In genomic region chr4:39695236-39695635, GRCm38 (mm10) we compare ENCODE assay signal across 27 mouse cellular contexts.
"Had no signal": no experiment of that assay in that cellular context is flagged by ENCODE, and none has a peak within 500 bp of the region (broad histone marks: within the 10 kb centered on the region; RNA-seq: fewer than 3 reads in every experiment).

No protein-coding gene starts in this region.

- H3K9ac ChIP-seq: heart, embryonic 12.5 days; hindbrain, embryonic 12.5 days; hindbrain, embryonic 14.5 days; intestine, embryonic 15.5 days; kidney, embryonic 15.5 days; limb, embryonic 12.5 days had no signal

- H3K36me3 ChIP-seq: heart, embryonic 10.5 days; heart, embryonic 12.5 days; hindbrain, embryonic 10.5 days; hindbrain, embryonic 12.5 days; intestine, embryonic 15.5 days; kidney, embryonic 15.5 days; limb, embryonic 10.5 days; limb, embryonic 12.5 days had no signal

- H3K4me3 ChIP-seq: gastrocnemius, adult 2 months; heart, embryonic 10.5 days; heart, embryonic 12.5 days; hindbrain, embryonic 10.5 days; hindbrain, embryonic 12.5 days; intestine, embryonic 15.5 days; kidney, embryonic 15.5 days; layer of hippocampus, adult 2 months; left cerebral cortex, adult 2 months; limb, embryonic 10.5 days; limb, embryonic 12.5 days had no signal

- H3K4me2 ChIP-seq: heart, embryonic 12.5 days; hindbrain, embryonic 12.5 days; hindbrain, embryonic 14.5 days; intestine, embryonic 15.5 days; kidney, embryonic 15.5 days; limb, embryonic 12.5 days; liver, embryonic 11.5 days had no signal

- H3K27ac ChIP-seq: gastrocnemius, adult 2 months; heart, embryonic 10.5 days; hindbrain, embryonic 10.5 days; hindbrain, embryonic 12.5 days; hindbrain, embryonic 14.5 days; intestine, embryonic 15.5 days; kidney, embryonic 15.5 days; kidney, postnatal 0 days; layer of hippocampus, adult 2 months; left cerebral cortex, adult 2 months; limb, embryonic 10.5 days; limb, embryonic 12.5 days had no signal

- H3K4me1 ChIP-seq: heart, embryonic 10.5 days; heart, embryonic 12.5 days; hindbrain, embryonic 12.5 days; intestine, embryonic 15.5 days; kidney, embryonic 15.5 days; limb, embryonic 10.5 days had no signal

- H3K27me3 ChIP-seq: heart, embryonic 12.5 days; hindbrain, embryonic 12.5 days; intestine, embryonic 15.5 days; kidney, embryonic 15.5 days; limb, embryonic 12.5 days had no signal

- H3K9me3 ChIP-seq: heart, embryonic 10.5 days; heart, embryonic 12.5 days; hindbrain, embryonic 10.5 days; hindbrain, embryonic 12.5 days; intestine, embryonic 15.5 days; kidney, embryonic 15.5 days; limb, embryonic 10.5 days; limb, embryonic 12.5 days had no signal

- DNase-seq: gastrocnemius, adult 2 months; gastrocnemius, postnatal 10 days; gastrocnemius, postnatal 25 days; heart, adult 18-20 months; heart, postnatal 10 days; heart, postnatal 4 days; kidney, adult 11 months; kidney, adult 2 months; kidney, adult 9 months; kidney, postnatal 14 days; kidney, postnatal 36 days; liver had no signal

- ATAC-seq: hindbrain, embryonic 16.5 days; inflammation-experienced regulatory T-cells, adult 6 months; intestine, embryonic 15.5 days had no signal
